Mouse (Mus musculus) liver, adult 2 months (tissue): Measurements from ENCODE around the gene Nckap1.

Experiments used
- CTCF ChIP-seq: fragments of 200-500 bp; IDR thresholded peaks from 2 replicates; pipeline ENCODE4 v1.5.1; 2011; ENCODE audit warnings: low read depth, low read length, control low read depth
- POLR2A ChIP-seq: fragments of 200-500 bp; IDR thresholded peaks from 2 replicates; pipeline ENCODE4 v1.6.1; 2011; ENCODE audit warnings: low read length, control low read depth; ENCODE audit not compliant: insufficient read depth; ENCODE audit errors: extremely low read depth

GRCm38 (mm10) chr2:80599850-80600249 lies 18.7 kb upstream of the Nckap1 start:
- TF ChIP-seq POLR2A (no peak), CTCF (no peak)
